Comparison of ENCODE assay signal across 21 mouse cellular contexts in the genomic region with DNA sequence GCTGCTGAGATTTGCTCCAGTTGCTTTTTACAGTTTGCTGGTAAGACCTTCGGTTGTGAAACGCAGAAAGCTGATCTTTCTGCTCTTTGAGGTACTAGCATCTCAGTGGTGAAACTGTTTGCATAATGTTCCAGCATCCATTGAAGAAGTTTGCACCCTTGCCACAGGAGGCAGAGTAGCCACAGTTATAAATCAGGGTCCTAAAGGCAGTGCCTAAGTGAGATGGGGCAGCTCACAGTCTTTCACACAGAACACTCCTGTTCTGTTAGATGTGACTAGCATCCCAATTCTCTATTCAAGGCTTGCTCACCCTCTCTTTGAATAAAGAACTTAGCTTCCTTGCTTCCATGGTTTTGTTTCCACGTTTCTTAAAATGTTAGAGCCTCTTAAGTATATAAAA. TPM values are rescaled to one million over a fixed set of nuclear protein-coding genes. Genes with fewer than 3 reads are reported as not detected.
DNase-seq lines count a peak whose midpoint lies in the region; ATAC-seq and TF ChIP-seq lines count a peak whose summit lies in the region.
"Had no signal": no experiment of that assay in that cellular context is flagged by ENCODE, and none has a peak within 500 bp of the region (broad histone marks: within the 10 kb centered on the region; RNA-seq: fewer than 3 reads in every experiment).

No protein-coding gene starts in this region.

- DNase-seq in midbrain, postnatal 0 days (ENCODE audit: low spot score): peak; percentile 64
- DNase-seq in midbrain, embryonic 10.5 days (ENCODE audit: low spot score): no peak
- DNase-seq in adrenal gland, adult 18-20 months (ENCODE audit: low spot score in 2 of 2): no peak
- no peak for DNase-seq in cerebellum, adult 11-12 months
- DNase-seq: adrenal gland, adult 8-10 months; B cell, adult 2 months; cerebellum, adult 9-10 months; gastrocnemius, postnatal 10 days; kidney, adult 9 months; kidney, postnatal 14 days; lung, postnatal 36 days had no signal

- H3K36me3 ChIP-seq in hindbrain, embryonic 15.5 days: peaks cover 11% of the 10 kb centered on the region
- H3K36me3 ChIP-seq in hindbrain, embryonic 12.5 days: peaks cover 22% of the 10 kb centered on the region
- H3K36me3 ChIP-seq in midbrain, postnatal 0 days (ENCODE audit: insufficient read depth, low read length): peaks cover 4% of the 10 kb centered on the region; the same call in 1 of the 2 replicates
- H3K36me3 ChIP-seq in midbrain, embryonic 10.5 days: peaks cover 35% of the 10 kb centered on the region
- peaks cover 4% of the 10 kb centered on the region; the same call in 1 of the 2 replicates for H3K36me3 ChIP-seq in neural tube, embryonic 14.5 days (ENCODE audit: control insufficient read depth, insufficient read depth, low read length)
- H3K36me3 ChIP-seq: lung, embryonic 15.5 days had no signal

- H3K27me3 ChIP-seq in hindbrain, embryonic 15.5 days: no peaks in the 10 kb centered on the region
- H3K27me3 ChIP-seq in hindbrain, embryonic 12.5 days: no peaks in the 10 kb centered on the region
- no peaks in the 10 kb centered on the region for H3K27me3 ChIP-seq in midbrain, postnatal 0 days (ENCODE audit: insufficient read depth, low read length)
- no peaks in the 10 kb centered on the region for H3K27me3 ChIP-seq in midbrain, embryonic 10.5 days (ENCODE audit: low read depth, poor library complexity, severe bottlenecking)
- no peaks in the 10 kb centered on the region for H3K27me3 ChIP-seq in neural tube, embryonic 14.5 days (ENCODE audit: control insufficient read depth, insufficient read depth, low read length)
- H3K27me3 ChIP-seq: CH12.LX; lung, embryonic 15.5 days had no signal

- H3K9me3 ChIP-seq in hindbrain, embryonic 15.5 days: no peaks in the 10 kb centered on the region
- H3K9me3 ChIP-seq in hindbrain, embryonic 12.5 days (replicated peaks): no peaks in the 10 kb centered on the region
- no peaks in the 10 kb centered on the region for H3K9me3 ChIP-seq in midbrain, postnatal 0 days (ENCODE audit: low read length)
- H3K9me3 ChIP-seq in midbrain, embryonic 10.5 days (replicated peaks): no peaks in the 10 kb centered on the region
- H3K9me3 ChIP-seq in neural tube, embryonic 14.5 days (ENCODE audit: control insufficient read depth, low read length): no peaks in the 10 kb centered on the region
- H3K9me3 ChIP-seq: G1E; lung, embryonic 15.5 days had no signal

- peak; percentile 66; the same call in 1 of the 2 replicates for ATAC-seq in hindbrain, embryonic 15.5 days (ENCODE audit: low FRiP score, low read depth)
- ATAC-seq in hindbrain, embryonic 12.5 days (ENCODE audit: low FRiP score): no peak
- ATAC-seq in midbrain, postnatal 0 days (ENCODE audit: low FRiP score): 0 out of 2 replicates have a peak, but pooled peaks have one; percentile 68
- ATAC-seq in neural tube, embryonic 14.5 days (ENCODE audit: low read depth): peak; percentile 92
- ATAC-seq: intestine, embryonic 16.5 days had no signal

- no peak overlapping the region for H3K4me2 ChIP-seq in hindbrain, embryonic 15.5 days
- H3K4me2 ChIP-seq in hindbrain, embryonic 12.5 days (replicated peaks): no peak overlapping the region
- H3K4me2 ChIP-seq in midbrain, postnatal 0 days (ENCODE audit: low read depth, low read length, poor library complexity, severe bottlenecking): no peak overlapping the region
- no peak overlapping the region for H3K4me2 ChIP-seq in neural tube, embryonic 14.5 days (ENCODE audit: low read depth, low read length)
- H3K4me2 ChIP-seq: heart, embryonic 11.5 days; lung, embryonic 15.5 days had no signal

- WGBS in hindbrain, embryonic 15.5 days: 82% methylated on average over 3 of the region's 3 CpGs
- WGBS in hindbrain, embryonic 12.5 days: 94% methylated on average over 3 of the region's 3 CpGs
- WGBS in midbrain, postnatal 0 days: 82% methylated on average over 3 of the region's 3 CpGs
- WGBS in midbrain, embryonic 10.5 days: 95% methylated on average over 3 of the region's 3 CpGs
- WGBS in neural tube, embryonic 14.5 days: 62% methylated on average over 3 of the region's 3 CpGs

- no peak for TF ChIP-seq POLR2A in cortical plate, adult 2 months (IDR thresholded peaks at IDR 0.05; ENCODE audit: extremely low read depth, insufficient read depth, low read length)

- H3K9ac ChIP-seq in hindbrain, embryonic 15.5 days: no peak overlapping the region
- H3K9ac ChIP-seq in hindbrain, embryonic 12.5 days: no peak overlapping the region
- no peak overlapping the region for H3K9ac ChIP-seq in midbrain, postnatal 0 days (replicated peaks; ENCODE audit: low read length, poor library complexity, severe bottlenecking)
- no peak overlapping the region for H3K9ac ChIP-seq in neural tube, embryonic 14.5 days (replicated peaks; ENCODE audit: low read depth, low read length)
- H3K9ac ChIP-seq: liver, embryonic 14.5 days; lung, embryonic 15.5 days had no signal

- no peak overlapping the region for H3K4me3 ChIP-seq in hindbrain, embryonic 15.5 days
- H3K4me3 ChIP-seq in hindbrain, embryonic 12.5 days: no peak overlapping the region
- no peak overlapping the region for H3K4me3 ChIP-seq in midbrain, postnatal 0 days (ENCODE audit: low read depth, low read length)
- H3K4me3 ChIP-seq in midbrain, embryonic 10.5 days: no peak overlapping the region
- no peak overlapping the region for H3K4me3 ChIP-seq in cortical plate, adult 2 months (ENCODE audit: insufficient read depth, low read length)
- H3K4me3 ChIP-seq in neural tube, embryonic 14.5 days (ENCODE audit: low read depth, low read length): no peak overlapping the region
- H3K4me3 ChIP-seq: lung, embryonic 15.5 days had no signal

- H3K27ac ChIP-seq in hindbrain, embryonic 15.5 days (replicated peaks): 0 out of 2 replicates have a peak overlapping the region, but pooled peaks have one; percentile 30
- H3K27ac ChIP-seq in hindbrain, embryonic 12.5 days: no peak overlapping the region
- H3K27ac ChIP-seq in midbrain, postnatal 0 days (ENCODE audit: low read depth, low read length): peak overlapping the region; percentile 26; the same call in 1 of the 2 replicates
- no peak overlapping the region for H3K27ac ChIP-seq in midbrain, embryonic 10.5 days (replicated peaks)
- H3K27ac ChIP-seq in cortical plate, adult 2 months (ENCODE audit: insufficient read depth, low read length): no peak overlapping the region
- H3K27ac ChIP-seq in neural tube, embryonic 14.5 days (ENCODE audit: low read depth, low read length): no peak overlapping the region
- H3K27ac ChIP-seq: liver, embryonic 14.5 days; lung, embryonic 15.5 days had no signal

- no peaks in the 10 kb centered on the region for H3K4me1 ChIP-seq in hindbrain, embryonic 15.5 days (replicated peaks)
- no peaks in the 10 kb centered on the region for H3K4me1 ChIP-seq in hindbrain, embryonic 12.5 days
- no peaks in the 10 kb centered on the region for H3K4me1 ChIP-seq in midbrain, postnatal 0 days (ENCODE audit: insufficient read depth, low read length)
- no peaks in the 10 kb centered on the region for H3K4me1 ChIP-seq in midbrain, embryonic 10.5 days
- no peaks in the 10 kb centered on the region for H3K4me1 ChIP-seq in cortical plate, adult 2 months (ENCODE audit: control insufficient read depth, insufficient read depth, low read length)
- H3K4me1 ChIP-seq in neural tube, embryonic 14.5 days (ENCODE audit: control insufficient read depth, insufficient read depth, low read length): no peaks in the 10 kb centered on the region
- H3K4me1 ChIP-seq: lung, embryonic 15.5 days had no signal

- TF ChIP-seq CTCF in midbrain, postnatal 0 days (IDR thresholded peaks at IDR 0.05): peak; percentile 44
- 0 out of 2 replicates have a peak, but pooled peaks have one; percentile 5 for TF ChIP-seq CTCF in cortical plate, adult 2 months (IDR thresholded peaks at IDR 0.05; ENCODE audit: extremely low read depth, insufficient read depth, low read length)

RNA-seq across cellular contexts. Expression of gene Dph5, which starts 17.4 kb away (rescaled TPM):
- polyA plus RNA-seq in hindbrain, embryonic 15.5 days (2015; fragmentation: Nextera tagmentation; extraction: Ambion mirVana): 23.5 and 24.3 TPM in 2 replicates
- 21.9 and 26.3 TPM in 2 replicates for polyA plus RNA-seq in hindbrain, embryonic 12.5 days (2016; fragmentation: Nextera tagmentation; extraction: Ambion mirVana)
- 9.3 and 14.5 TPM in 2 replicates for total RNA-seq in midbrain, postnatal 0 days (2014; rRNA removed)
- 18.3 and 19.7 TPM in 2 replicates for polyA plus RNA-seq in midbrain, postnatal 0 days (2015; fragmentation: Nextera tagmentation; extraction: Ambion mirVana)
- 29.5 and 31.0 TPM in 2 replicates for polyA plus RNA-seq in midbrain, embryonic 10.5 days (2016; fragmentation: Nextera tagmentation; extraction: Ambion mirVana)
- polyA plus RNA-seq in cortical plate, adult 2 months (2012; rRNA removed): 14.2 and 15.0 TPM in 2 replicates
- polyA plus RNA-seq in neural tube, embryonic 14.5 days (2014; fragmentation: Nextera tagmentation; extraction: Ambion mirVana): 29.2 and 33.0 TPM in 2 replicates
- 10 to 100 TPM; 16.1 to 17.0 TPM for total RNA-seq in adrenal gland, adult 18-20 months (2021)

Comparison
In these comparisons a context has a peak if more than half of its experiments do, and no peak if none do; other contexts are left out.
1. H3K27ac ChIP-seq: peak in hindbrain, embryonic 15.5 days (single experiment) and midbrain, postnatal 0 days (single experiment); none in hindbrain, embryonic 12.5 days (single experiment), midbrain, embryonic 10.5 days (single experiment), cortical plate, adult 2 months (single experiment) and neural tube, embryonic 14.5 days (single experiment).